Comparison of ENCODE assay signal across 27 mouse cellular contexts in genomic region chr15:81470735-81471134, GRCm38 (mm10). TPM values are rescaled to one million over a fixed set of nuclear protein-coding genes. Genes with fewer than 3 reads are reported as not detected.
DNase-seq lines count a peak whose midpoint lies in the region; ATAC-seq lines count a peak whose summit lies in the region.
"Had no signal": no experiment of that assay in that cellular context is flagged by ENCODE, and none has a peak within 500 bp of the region (broad histone marks: within the 10 kb centered on the region; RNA-seq: fewer than 3 reads in every experiment).

No protein-coding gene starts in this region.

- WGBS in heart, embryonic 12.5 days: 85% methylated on average over 8 of the region's 8 CpGs

- no peak overlapping the region for H3K4me3 ChIP-seq in heart, embryonic 12.5 days
- H3K4me3 ChIP-seq: embryonic facial prominence, embryonic 10.5 days; embryonic facial prominence, embryonic 12.5 days; forebrain, embryonic 13.5 days; forebrain, embryonic 15.5 days had no signal

- no peaks in the 10 kb centered on the region for H3K9me3 ChIP-seq in heart, embryonic 12.5 days (replicated peaks)
- H3K9me3 ChIP-seq: embryonic facial prominence, embryonic 10.5 days; embryonic facial prominence, embryonic 12.5 days; forebrain, embryonic 13.5 days; forebrain, embryonic 15.5 days; G1E had no signal

- ATAC-seq in heart, embryonic 12.5 days (ENCODE audit: insufficient number of reproducible peaks, low FRiP score): no peak
- ATAC-seq: activated CD4-positive, CD25-positive, alpha-beta regulatory T cell, adult 4 months; CD4-positive, CD25-positive, alpha-beta regulatory T cell, adult 4 months; forebrain, embryonic 13.5 days; forebrain, embryonic 15.5 days; forebrain, postnatal 0 days; Patski had no signal

- DNase-seq in embryo, embryonic 10 days (ENCODE audit: low spot score): peak; percentile 40
- DNase-seq in embryo, embryonic 9.5 days (ENCODE audit: extremely low spot score): no peak
- peak; percentile 56 for DNase-seq in heart, adult 11 months
- DNase-seq in ES-CJ7 (ENCODE audit: low read depth, low spot score): peak; percentile 32
- peak; percentile 65 for DNase-seq in R1 (ENCODE audit: low read depth, low spot score)
- DNase-seq in spleen, adult 12 weeks (ENCODE audit: low spot score): no peak
- DNase-seq in frontal cortex, adult 2 months (ENCODE audit: extremely low spot score in 1 of 2, low spot score in 1 of 2): no peak
- DNase-seq: adrenal gland, adult 8-10 months; adrenal gland, postnatal 14 days; adrenal gland, postnatal 36 days; B cell, adult 2 months; cerebellum, adult 11-12 months; cerebellum, adult 2 months; cerebellum, adult 9-10 months; cerebellum, postnatal 10 days; cerebellum, postnatal 25 days; forebrain, postnatal 0 days had no signal

- H3K9ac ChIP-seq in heart, embryonic 12.5 days: no peak overlapping the region
- H3K9ac ChIP-seq: embryonic facial prominence, embryonic 12.5 days; forebrain, embryonic 13.5 days; forebrain, embryonic 15.5 days; forebrain, postnatal 0 days had no signal

- H3K4me2 ChIP-seq in heart, embryonic 12.5 days: no peak overlapping the region
- H3K4me2 ChIP-seq: embryonic facial prominence, embryonic 12.5 days; forebrain, embryonic 13.5 days; forebrain, embryonic 15.5 days had no signal

- peaks cover 10% of the 10 kb centered on the region for H3K4me1 ChIP-seq in heart, embryonic 12.5 days (replicated peaks)

- H3K27ac ChIP-seq in heart, embryonic 12.5 days (ENCODE audit: poor library complexity, severe bottlenecking): no peak overlapping the region
- H3K27ac ChIP-seq: embryonic facial prominence, embryonic 10.5 days; embryonic facial prominence, embryonic 12.5 days; forebrain, embryonic 13.5 days; forebrain, embryonic 15.5 days had no signal

- H3K36me3 ChIP-seq in heart, embryonic 12.5 days: peaks cover 71% of the 10 kb centered on the region

- H3K27me3 ChIP-seq in heart, embryonic 12.5 days (replicated peaks): no peaks in the 10 kb centered on the region
- H3K27me3 ChIP-seq: CH12.LX; embryonic facial prominence, embryonic 12.5 days; forebrain, embryonic 13.5 days; forebrain, embryonic 15.5 days; Patski had no signal

RNA-seq across cellular contexts. Expression of gene Rbx1, which starts 4.6 kb away (rescaled TPM):
- 383 and 424 TPM in 2 replicates for polyA plus RNA-seq in heart, embryonic 12.5 days (2016; fragmentation: Nextera tagmentation; extraction: Ambion mirVana)
- 182 and 193 TPM in 2 replicates for polyA plus RNA-seq in frontal cortex, adult 2 months (2012; rRNA removed)

Comparison
In these comparisons a context has a peak if more than half of its experiments do, and no peak if none do; other contexts are left out.
1. DNase-seq: peak in embryo, embryonic 10 days (single experiment), heart, adult 11 months (single experiment), ES-CJ7 (single experiment) and R1 (single experiment); none in embryo, embryonic 9.5 days (single experiment), spleen, adult 12 weeks (single experiment) and frontal cortex, adult 2 months (0 of 2).